Mouse (Mus musculus) liver, postnatal 0 days (tissue): ENCODE data around the gene Commd1.

Experiments
- CTCF ChIP-seq: sonication (generic); IDR thresholded peaks from 2 replicates; pipeline ENCODE4 v1.5.1; 2016; ENCODE audit warnings: antibody characterized with exemption, low read depth
- EP300 ChIP-seq: IDR thresholded peaks from 2 replicates; pipeline ENCODE4 v1.6.1; 2016; ENCODE audit warnings: antibody characterized with exemption, low read depth, mild to moderate bottlenecking

DNA sequence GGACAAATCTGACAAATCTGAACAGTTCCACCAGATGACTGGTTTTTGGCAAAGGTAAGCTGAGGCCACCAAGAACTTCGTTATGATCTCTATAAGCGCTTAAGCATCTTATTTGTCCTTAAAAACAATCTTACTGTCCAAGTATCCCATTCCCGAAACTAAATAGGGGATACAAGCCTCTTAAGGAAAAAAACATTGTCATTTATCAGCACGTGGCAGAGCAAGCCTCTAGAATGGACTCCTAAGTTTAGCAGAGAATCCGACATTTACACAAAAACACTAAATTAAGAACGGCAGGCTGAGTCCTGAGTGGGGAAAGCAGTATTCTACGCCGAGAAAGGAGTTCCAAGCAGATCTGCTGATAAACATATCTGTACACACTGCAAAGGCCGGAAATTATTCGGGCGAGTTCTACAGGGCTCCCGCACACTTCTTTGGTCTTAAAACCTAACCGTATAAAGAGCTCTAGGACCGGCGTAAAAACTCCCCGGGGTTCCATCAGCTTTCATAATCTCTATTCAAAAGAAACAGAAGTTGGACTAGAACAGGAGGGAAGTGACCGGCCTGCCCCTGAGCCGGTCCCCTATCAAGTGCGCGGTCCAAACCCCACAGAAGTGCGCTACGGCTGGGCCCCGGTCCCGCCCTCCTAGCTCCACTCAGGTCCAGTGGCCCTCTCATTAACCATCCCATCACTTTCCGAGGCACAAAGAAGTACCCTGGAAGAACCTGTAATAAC is 124.3 kb downstream of the Commd1 start:
- TF ChIP-seq CTCF (no peak), EP300 (no peak)
